8 mouse cellular contexts compared by ENCODE assay signal in the genomic region with DNA sequence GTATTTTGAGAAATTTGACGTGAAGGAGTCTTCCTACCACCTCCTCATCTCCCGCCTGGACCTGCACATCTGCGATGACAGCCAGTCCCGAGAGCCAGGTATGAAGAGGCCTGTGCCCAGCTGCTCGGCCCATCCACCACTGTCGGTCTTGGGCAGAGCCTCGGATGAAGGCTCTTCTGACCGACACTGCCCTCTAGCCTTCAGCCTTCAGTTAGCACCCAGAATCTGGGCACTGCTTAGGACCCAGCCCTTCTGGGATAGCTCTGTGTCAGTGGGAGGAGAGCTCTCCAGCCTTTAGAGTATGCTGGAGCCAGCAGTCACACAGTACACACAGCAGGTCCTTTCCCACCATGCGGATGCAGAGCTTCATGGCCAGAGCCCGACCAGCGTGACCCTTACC. TPM values are rescaled to one million over a fixed set of nuclear protein-coding genes. Genes with fewer than 3 reads are reported as not detected.
DNase-seq lines count a peak whose midpoint lies in the region; TF ChIP-seq lines count a peak whose summit lies in the region.

No protein-coding gene starts in this region.

- TF ChIP-seq CTCF in E14TG2a.4 (conservative IDR thresholded peaks at IDR 0.05; ENCODE audit: low read length) = peak; percentile 31; the same call in 1 of the 2 replicates

- peak; percentile 55 to 64 for DNase-seq in heart, postnatal 10 days
- no peak for DNase-seq in heart, adult 9 months (ENCODE audit: low spot score in 2 of 2)
- peak; percentile 65 for DNase-seq in adrenal gland, postnatal 14 days
- DNase-seq in kidney, postnatal 4 days = peak; percentile 50 to 62
- DNase-seq in frontal cortex, adult 2 months (ENCODE audit: extremely low spot score in 1 of 2, low spot score in 1 of 2) = no peak
- DNase-seq in spleen, postnatal 36 days (ENCODE audit: low spot score in 2 of 2) = no peak
- DNase-seq in spleen, postnatal 10 days (ENCODE audit: low spot score in 2 of 2) = no peak

- H3K36me3 ChIP-seq in E14TG2a.4 (ENCODE audit: insufficient read depth, low read length) = peaks cover 84% of the 10 kb centered on the region

- 0 out of 2 replicates have a peak overlapping the region, but pooled peaks have one; percentile 17 for H3K4me3 ChIP-seq in E14TG2a.4 (replicated peaks; ENCODE audit: low read length)

- no peaks in the 10 kb centered on the region for H3K9me3 ChIP-seq in E14TG2a.4 (ENCODE audit: low read length)

- peaks cover 37% of the 10 kb centered on the region for H3K4me1 ChIP-seq in E14TG2a.4 (replicated peaks; ENCODE audit: low read depth, low read length)

- H3K27me3 ChIP-seq in E14TG2a.4 (ENCODE audit: insufficient read depth, low read length) = no peaks in the 10 kb centered on the region

- intact Hi-C loops in heart, postnatal 10 days (cut with DNase I) = no loop called here

RNA-seq across cellular contexts. Expression of gene Uhrf1bp1, which starts 25.3 kb away (rescaled TPM):
- 10 to 100 TPM; 16.5 to 22.1 TPM for total RNA-seq in heart, postnatal 10 days (2021)
- 24.4 and 29.9 TPM in 2 replicates for total RNA-seq in adrenal gland, postnatal 14 days (2021)
- polyA plus RNA-seq in frontal cortex, adult 2 months (2012; rRNA removed) = 9.5 and 10.5 TPM in 2 replicates

RNA-seq across cellular contexts. Expression of gene Anks1, which starts 27.6 kb away (rescaled TPM):
- total RNA-seq in heart, postnatal 10 days (2021) = 10 to 100 TPM; 64.7 to 68.0 TPM
- 25.7 and 31.8 TPM in 2 replicates for total RNA-seq in adrenal gland, postnatal 14 days (2021)
- 32.3 and 35.6 TPM in 2 replicates for polyA plus RNA-seq in frontal cortex, adult 2 months (2012; rRNA removed)

RNA-seq across cellular contexts. Expression of gene Taf11, which starts 28.1 kb away (rescaled TPM):
- total RNA-seq in heart, postnatal 10 days (2021) = 10 to 100 TPM; 24.0 to 24.3 TPM
- 26.2 and 28.4 TPM in 2 replicates for total RNA-seq in adrenal gland, postnatal 14 days (2021)
- 44.0 and 49.3 TPM in 2 replicates for polyA plus RNA-seq in frontal cortex, adult 2 months (2012; rRNA removed)

RNA-seq across cellular contexts. Expression of gene Snrpc, which starts 43.6 kb away (rescaled TPM):
- 10 to 100 TPM; 82.0 to 85.1 TPM for total RNA-seq in heart, postnatal 10 days (2021)
- 93.1 and 94.6 TPM in 2 replicates for total RNA-seq in adrenal gland, postnatal 14 days (2021)
- 66.1 and 78.6 TPM in 2 replicates for polyA plus RNA-seq in frontal cortex, adult 2 months (2012; rRNA removed)

Comparison
In these comparisons a context has a peak if more than half of its experiments do, and no peak if none do; other contexts are left out.
1. DNase-seq: peak in heart, postnatal 10 days (2 of 2), adrenal gland, postnatal 14 days (single experiment) and kidney, postnatal 4 days (2 of 2); none in heart, adult 9 months (0 of 2), frontal cortex, adult 2 months (0 of 2), spleen, postnatal 36 days (0 of 2) and spleen, postnatal 10 days (0 of 2).